Mouse (Mus musculus) C2C12 (cell line): ENCODE data around the gene Nfia.

Experiments used
- CEBPB ChIP-seq: IDR thresholded peaks from one replicate; pipeline ENCODE4 v1.6.1; 2011; ENCODE audit warnings: low read depth, mild to moderate bottlenecking, control low read depth, moderate library complexity
- CTCF ChIP-seq: IDR thresholded peaks from one replicate; pipeline ENCODE4 v1.5.1; 2011; ENCODE audit not compliant: control insufficient read depth, insufficient read depth, insufficient read length
- FOSL1 ChIP-seq: IDR thresholded peaks from one replicate; pipeline ENCODE4 v1.8.0; 2011; ENCODE audit warnings: mild to moderate bottlenecking, low read length; ENCODE audit not compliant: poor library complexity, insufficient read depth, severe bottlenecking
- MAX ChIP-seq: IDR thresholded peaks from one replicate; pipeline ENCODE4 v1.6.1; 2011; ENCODE audit warnings: mild to moderate bottlenecking, control low read depth
- MYOD1 ChIP-seq: IDR thresholded peaks from one replicate; pipeline ENCODE4 v1.6.1; 2011; ENCODE audit warnings: low read depth; ENCODE audit not compliant: control insufficient read depth, insufficient read length
- MYOG ChIP-seq: IDR thresholded peaks from one replicate; pipeline ENCODE4 v1.6.1; 2011; ENCODE audit not compliant: control insufficient read depth, insufficient read length; ENCODE audit errors: extremely low read depth
- USF1 ChIP-seq: IDR thresholded peaks from one replicate; pipeline ENCODE4 v1.6.1; 2011; ENCODE audit warnings: low read depth, mild to moderate bottlenecking, control low read depth, moderate library complexity

- TF ChIP-seq MYOD1 (no peak), CTCF (no peak), MYOG (no peak), MAX (no peak), CEBPB (no peak), USF1 (no peak), FOSL1 (no peak)
Observed at GRCm38 (mm10) chr4:97813035-97813434, 40.5 kb downstream of the Nfia start.
